ENCODE assay signal across 9 mouse cellular contexts in the genomic region with DNA sequence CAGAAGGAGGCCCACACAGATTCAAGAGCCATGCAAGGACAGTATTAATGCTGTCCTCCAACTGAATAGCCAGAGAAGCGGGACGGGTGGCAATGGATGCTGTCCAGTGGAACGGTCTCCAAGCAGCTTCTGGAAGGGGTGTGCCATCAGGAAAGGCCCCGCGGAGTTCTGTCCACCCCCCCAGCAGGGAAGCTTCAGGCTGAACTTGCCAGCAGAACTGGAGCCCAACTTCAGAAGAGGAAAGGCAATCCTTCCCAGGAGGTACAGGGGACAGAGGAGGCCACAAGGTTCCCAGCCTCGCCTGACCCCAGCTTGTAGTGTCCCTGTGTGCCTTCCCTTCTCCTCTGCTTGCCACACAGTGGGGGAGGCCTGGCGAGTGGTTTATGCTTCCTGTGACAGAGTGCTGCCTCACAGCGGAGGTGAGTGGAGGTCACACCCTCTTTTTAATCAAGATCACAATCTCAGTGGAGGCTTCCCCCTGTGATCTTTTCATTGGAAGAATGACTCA. TPM values are rescaled to one million over a fixed set of nuclear protein-coding genes. Genes with fewer than 3 reads are reported as not detected.
A peak's percentile ranks its signal among the peaks of the same experiment; 100 is the strongest.
DNase-seq lines count a peak whose midpoint lies in the region; ATAC-seq lines count a peak whose summit lies in the region.
"Had no signal": no experiment of that assay in that cellular context is flagged by ENCODE, and none has a peak within 500 bp of the region (broad histone marks: within the 10 kb centered on the region; RNA-seq: fewer than 3 reads in every experiment).

No protein-coding gene starts in this region.

- 0 out of 2 replicates have a peak overlapping the region, but pooled peaks have one; percentile 9 for H3K4me3 ChIP-seq in hindbrain, embryonic 10.5 days
- H3K4me3 ChIP-seq in hindbrain, embryonic 11.5 days (ENCODE audit: low read depth, low read length): no peak overlapping the region
- H3K4me3 ChIP-seq in forebrain, embryonic 14.5 days (ENCODE audit: low read depth, low read length): no peak overlapping the region
- H3K4me3 ChIP-seq in limb, embryonic 15.5 days: no peak overlapping the region
- no peak overlapping the region for H3K4me3 ChIP-seq in midbrain, embryonic 16.5 days (ENCODE audit: low read depth, low read length)

- no peak overlapping the region for H3K4me2 ChIP-seq in hindbrain, embryonic 11.5 days (replicated peaks; ENCODE audit: low read depth, low read length)
- no peak overlapping the region; the same call in 1 of the 2 replicates for H3K4me2 ChIP-seq in forebrain, embryonic 14.5 days (ENCODE audit: low read length)
- H3K4me2 ChIP-seq in limb, embryonic 15.5 days: no peak overlapping the region
- 0 out of 2 replicates have a peak overlapping the region, but pooled peaks have one; percentile 19 for H3K4me2 ChIP-seq in midbrain, embryonic 16.5 days (ENCODE audit: low read length)

- DNase-seq in hindbrain, embryonic 10.5 days (ENCODE audit: low spot score): no peak
- DNase-seq in hindbrain, embryonic 11.5 days (ENCODE audit: low spot score): no peak
- no peak for DNase-seq in forebrain, embryonic 14.5 days (ENCODE audit: low spot score)
- no peak for DNase-seq in right cerebral cortex, postnatal 4 days
- no peak for DNase-seq in kidney, adult 9 months

- H3K4me1 ChIP-seq in hindbrain, embryonic 10.5 days (replicated peaks): peaks cover 89% of the 10 kb centered on the region
- peaks cover 34% of the 10 kb centered on the region for H3K4me1 ChIP-seq in hindbrain, embryonic 11.5 days (replicated peaks; ENCODE audit: control insufficient read depth, insufficient read depth, low read length)
- H3K4me1 ChIP-seq in forebrain, embryonic 14.5 days (ENCODE audit: control insufficient read depth, insufficient read depth, low read length): peaks cover 44% of the 10 kb centered on the region
- peaks cover 79% of the 10 kb centered on the region for H3K4me1 ChIP-seq in limb, embryonic 15.5 days
- H3K4me1 ChIP-seq in midbrain, embryonic 16.5 days (ENCODE audit: control insufficient read depth, insufficient read depth, low read length): peaks cover 61% of the 10 kb centered on the region

- no peaks in the 10 kb centered on the region for H3K9me3 ChIP-seq in hindbrain, embryonic 10.5 days
- H3K9me3 ChIP-seq in hindbrain, embryonic 11.5 days (ENCODE audit: control insufficient read depth, low read length): no peaks in the 10 kb centered on the region
- H3K9me3 ChIP-seq in forebrain, embryonic 14.5 days (replicated peaks; ENCODE audit: control insufficient read depth, low read length): no peaks in the 10 kb centered on the region
- no peaks in the 10 kb centered on the region for H3K9me3 ChIP-seq in limb, embryonic 15.5 days
- no peaks in the 10 kb centered on the region for H3K9me3 ChIP-seq in midbrain, embryonic 16.5 days (replicated peaks; ENCODE audit: control insufficient read depth, low read length, poor library complexity, severe bottlenecking)

- no peak for ATAC-seq in hindbrain, embryonic 11.5 days (ENCODE audit: low FRiP score)
- peak; percentile 21 for ATAC-seq in activated CD4-positive, CD25-positive, alpha-beta regulatory T cell, adult 4 months
- ATAC-seq in forebrain, embryonic 14.5 days: no peak
- ATAC-seq in limb, embryonic 15.5 days (ENCODE audit: insufficient number of reproducible peaks, low FRiP score, low TSS enrichment, low read depth): no peak
- ATAC-seq in midbrain, embryonic 16.5 days: no peak
- ATAC-seq: Patski had no signal

- no peaks in the 10 kb centered on the region for H3K36me3 ChIP-seq in hindbrain, embryonic 10.5 days
- no peaks in the 10 kb centered on the region for H3K36me3 ChIP-seq in hindbrain, embryonic 11.5 days (ENCODE audit: control insufficient read depth, insufficient read depth, low read length)
- no peaks in the 10 kb centered on the region for H3K36me3 ChIP-seq in forebrain, embryonic 14.5 days (ENCODE audit: control insufficient read depth, insufficient read depth, low read length)
- peaks cover under 1% of the 10 kb centered on the region; the same call in 1 of the 2 replicates for H3K36me3 ChIP-seq in limb, embryonic 15.5 days
- no peaks in the 10 kb centered on the region for H3K36me3 ChIP-seq in midbrain, embryonic 16.5 days (ENCODE audit: control insufficient read depth, insufficient read depth, low read length)

- peak overlapping the region; percentile 75 for H3K27ac ChIP-seq in hindbrain, embryonic 10.5 days
- H3K27ac ChIP-seq in hindbrain, embryonic 11.5 days (ENCODE audit: low read depth, low read length): no peak overlapping the region
- H3K27ac ChIP-seq in forebrain, embryonic 14.5 days (ENCODE audit: low read depth, low read length): 0 out of 2 replicates have a peak overlapping the region, but pooled peaks have one; percentile 29
- peak overlapping the region; percentile 67 for H3K27ac ChIP-seq in limb, embryonic 15.5 days
- H3K27ac ChIP-seq in midbrain, embryonic 16.5 days (ENCODE audit: low read length): peak overlapping the region; percentile 73

- WGBS in hindbrain, embryonic 10.5 days: 37% methylated on average over 8 of the region's 8 CpGs
- 48% methylated on average over 8 of the region's 8 CpGs for WGBS in hindbrain, embryonic 11.5 days
- 62% methylated on average over 8 of the region's 8 CpGs for WGBS in forebrain, embryonic 14.5 days
- 68% methylated on average over 8 of the region's 8 CpGs for WGBS in limb, embryonic 15.5 days
- 50% methylated on average over 8 of the region's 8 CpGs for WGBS in midbrain, embryonic 16.5 days

- no peak overlapping the region for H3K9ac ChIP-seq in hindbrain, embryonic 11.5 days (ENCODE audit: low read depth, low read length)
- H3K9ac ChIP-seq in forebrain, embryonic 14.5 days (ENCODE audit: low read length): peak overlapping the region; percentile 9; the same call in 1 of the 2 replicates
- H3K9ac ChIP-seq in limb, embryonic 15.5 days: no peak overlapping the region
- H3K9ac ChIP-seq in midbrain, embryonic 16.5 days (ENCODE audit: low read depth, low read length): no peak overlapping the region

- H3K27me3 ChIP-seq in hindbrain, embryonic 10.5 days (ENCODE audit: insufficient read depth, poor library complexity, severe bottlenecking): 0 out of 2 replicates have a peak, but pooled peaks cover 4% of the 10 kb centered on the region
- no peaks in the 10 kb centered on the region for H3K27me3 ChIP-seq in hindbrain, embryonic 11.5 days (ENCODE audit: control insufficient read depth, insufficient read depth, low read length)
- H3K27me3 ChIP-seq in forebrain, embryonic 14.5 days (replicated peaks; ENCODE audit: control insufficient read depth, insufficient read depth, low read length): no peaks in the 10 kb centered on the region
- H3K27me3 ChIP-seq in limb, embryonic 15.5 days: no peaks in the 10 kb centered on the region
- no peaks in the 10 kb centered on the region for H3K27me3 ChIP-seq in midbrain, embryonic 16.5 days (ENCODE audit: control insufficient read depth, insufficient read depth, low read depth, low read length)
- H3K27me3 ChIP-seq: Patski had no signal

RNA-seq across cellular contexts. Expression of gene Elmo2, which starts 4.8 kb away (rescaled TPM):
- polyA plus RNA-seq in hindbrain, embryonic 10.5 days (2016; fragmentation: Nextera tagmentation; extraction: Ambion mirVana): 90.0 and 94.6 TPM in 2 replicates
- 76.7 and 78.5 TPM in 2 replicates for polyA plus RNA-seq in hindbrain, embryonic 11.5 days (2014; fragmentation: Nextera tagmentation; extraction: Ambion mirVana)
- 10 to 100 TPM; 30.4 to 35.4 TPM for polyA plus RNA-seq in activated CD4-positive, CD25-positive, alpha-beta regulatory T cell, adult 4 months (2017; shearing (Covaris generic))
- 95.5 and 101 TPM in 2 replicates for polyA plus RNA-seq in forebrain, embryonic 14.5 days (2014; fragmentation: Nextera tagmentation; extraction: Ambion mirVana)
- 77.4 and 80.9 TPM in 2 replicates for polyA plus RNA-seq in limb, embryonic 15.5 days (2015; fragmentation: Nextera tagmentation; extraction: Ambion mirVana)
- polyA plus RNA-seq in midbrain, embryonic 16.5 days (2015; fragmentation: Nextera tagmentation; extraction: Ambion mirVana): 108 and 112 TPM in 2 replicates

RNA-seq across cellular contexts. Expression of gene Slc35c2, which starts 33.8 kb away (rescaled TPM):
- 68.3 and 73.0 TPM in 2 replicates for polyA plus RNA-seq in hindbrain, embryonic 10.5 days (2016; fragmentation: Nextera tagmentation; extraction: Ambion mirVana)
- polyA plus RNA-seq in hindbrain, embryonic 11.5 days (2014; fragmentation: Nextera tagmentation; extraction: Ambion mirVana): 45.8 and 51.0 TPM in 2 replicates
- 10 to 100 TPM; 31.1 to 45.6 TPM for polyA plus RNA-seq in activated CD4-positive, CD25-positive, alpha-beta regulatory T cell, adult 4 months (2017; shearing (Covaris generic))
- polyA plus RNA-seq in forebrain, embryonic 14.5 days (2014; fragmentation: Nextera tagmentation; extraction: Ambion mirVana): 54.7 and 56.4 TPM in 2 replicates
- 53.3 and 61.8 TPM in 2 replicates for polyA plus RNA-seq in limb, embryonic 15.5 days (2015; fragmentation: Nextera tagmentation; extraction: Ambion mirVana)
- polyA plus RNA-seq in midbrain, embryonic 16.5 days (2015; fragmentation: Nextera tagmentation; extraction: Ambion mirVana): 68.0 and 71.9 TPM in 2 replicates

RNA-seq across cellular contexts. Expression of gene Zfp663, which starts 47.1 kb away (rescaled TPM):
- 5.5 and 6.7 TPM in 2 replicates for polyA plus RNA-seq in hindbrain, embryonic 10.5 days (2016; fragmentation: Nextera tagmentation; extraction: Ambion mirVana)
- polyA plus RNA-seq in hindbrain, embryonic 11.5 days (2014; fragmentation: Nextera tagmentation; extraction: Ambion mirVana): 7.0 and 7.6 TPM in 2 replicates
- polyA plus RNA-seq in activated CD4-positive, CD25-positive, alpha-beta regulatory T cell, adult 4 months (2017; shearing (Covaris generic)): not detected
- polyA plus RNA-seq in forebrain, embryonic 14.5 days (2014; fragmentation: Nextera tagmentation; extraction: Ambion mirVana): 8.1 and 9.1 TPM in 2 replicates
- polyA plus RNA-seq in limb, embryonic 15.5 days (2015; fragmentation: Nextera tagmentation; extraction: Ambion mirVana): 0.30 and 0.58 TPM in 2 replicates
- polyA plus RNA-seq in midbrain, embryonic 16.5 days (2015; fragmentation: Nextera tagmentation; extraction: Ambion mirVana): 7.3 and 9.1 TPM in 2 replicates
- polyA plus RNA-seq: Patski had no signal
